Mouse (Mus musculus) C2C12 (cell line): Measurements from ENCODE around the gene Dgkg.

Source experiments
- CEBPB ChIP-seq: IDR thresholded peaks from one replicate; pipeline ENCODE4 v1.6.1; 2011; ENCODE audit warnings: low read depth, mild to moderate bottlenecking, control low read depth, moderate library complexity
- CTCF ChIP-seq: IDR thresholded peaks from one replicate; pipeline ENCODE4 v1.5.1; 2011; ENCODE audit not compliant: control insufficient read depth, insufficient read depth, insufficient read length
- FOSL1 ChIP-seq: IDR thresholded peaks from one replicate; pipeline ENCODE4 v1.8.0; 2011; ENCODE audit warnings: mild to moderate bottlenecking, low read length; ENCODE audit not compliant: poor library complexity, insufficient read depth, severe bottlenecking
- MAX ChIP-seq: IDR thresholded peaks from one replicate; pipeline ENCODE4 v1.6.1; 2011; ENCODE audit warnings: mild to moderate bottlenecking, control low read depth
- MYOD1 ChIP-seq: IDR thresholded peaks from one replicate; pipeline ENCODE4 v1.6.1; 2011; ENCODE audit warnings: low read depth; ENCODE audit not compliant: control insufficient read depth, insufficient read length
- MYOG ChIP-seq: IDR thresholded peaks from one replicate; pipeline ENCODE4 v1.6.1; 2011; ENCODE audit not compliant: control insufficient read depth, insufficient read length; ENCODE audit errors: extremely low read depth
- USF1 ChIP-seq: IDR thresholded peaks from one replicate; pipeline ENCODE4 v1.6.1; 2011; ENCODE audit warnings: low read depth, mild to moderate bottlenecking, control low read depth, moderate library complexity

- TF ChIP-seq USF1 (no peak), CTCF (no peak), MYOG (no peak), FOSL1 (no peak), MAX (no peak), MYOD1 (no peak), CEBPB (no peak)
Observed at GRCm38 (mm10) chr16:22655223-22655622, 1.8 kb downstream of the Dgkg start.
